Mouse (Mus musculus) neural tube, embryonic 11.5 days (tissue): ENCODE measurements around the gene 1110008P14Rik. TPM values are rescaled to one million over a fixed set of nuclear protein-coding genes. Genes with fewer than 3 reads are reported as not detected.

ENCODE experiments used
- ATAC-seq: fragments of 200-750 bp; cut with Nextera tagmentation; 2 replicates; pipeline ENCODE4 v1.8.0; 2017; ENCODE audit warnings: moderate number of reproducible peaks, mild to moderate bottlenecking, moderate TSS enrichment, moderate library complexity; ENCODE audit not compliant: insufficient read depth, low FRiP score, low TSS enrichment
- DNase-seq: peaks from one replicate; pipeline ENCODE4 v3.0.0-alpha.2; 2015; ENCODE audit warnings: low spot score
- H3K27ac ChIP-seq: fragments of 300-500 bp; sonication (generic); 2 replicates; pipeline ENCODE4 v1.5.1; 2014; ENCODE audit warnings: low read depth, mild to moderate bottlenecking, low read length
- H3K27me3 ChIP-seq: fragments of 300-500 bp; sonication (generic); 2 replicates; pipeline ENCODE4 v1.6.1; 2014; ENCODE audit warnings: mild to moderate bottlenecking, low read length, mixed read lengths; ENCODE audit not compliant: control insufficient read depth, insufficient read depth
- H3K36me3 ChIP-seq: fragments of 300-500 bp; sonication (generic); 2 replicates; pipeline ENCODE4 v1.6.1; 2014; ENCODE audit warnings: mild to moderate bottlenecking, low read length, moderate library complexity, mixed read lengths; ENCODE audit not compliant: control insufficient read depth, insufficient read depth
- H3K4me1 ChIP-seq: fragments of 300-500 bp; sonication (generic); 2 replicates; pipeline ENCODE4 v1.6.1; 2014; ENCODE audit warnings: low read length, mixed read lengths; ENCODE audit not compliant: control insufficient read depth, insufficient read depth
- H3K4me2 ChIP-seq: fragments of 300-500 bp; sonication (generic); 2 replicates; pipeline ENCODE4 v1.6.1; 2014; ENCODE audit warnings: low read depth, mild to moderate bottlenecking, moderate library complexity
- H3K4me3 ChIP-seq: fragments of 300-500 bp; sonication (generic); 2 replicates; pipeline ENCODE4 v1.5.1; 2014; ENCODE audit warnings: low read depth, low read length
- H3K9ac ChIP-seq: fragments of 300-500 bp; sonication (generic); 2 replicates; pipeline ENCODE4 v1.6.1; 2014; ENCODE audit warnings: mild to moderate bottlenecking, low read length
- H3K9me3 ChIP-seq: fragments of 300-500 bp; sonication (generic); 2 replicates; pipeline ENCODE4 v1.6.1; 2016; ENCODE audit warnings: low read length; ENCODE audit not compliant: control insufficient read depth
- WGBS: fragments of 180-500 bp; shearing (Covaris S2); extraction: QIAGEN DNeasy Blood & Tissue Kit; methylation state at CpG from one replicate; pipeline ENCODE4 v1.1.7; 2014; 5-methylcytosine and 5-hydroxymethylcytosine counted together
- polyA plus RNA-seq: library from polyadenylated mRNA; unstranded; fragments of >200 nt; fragmentation: Nextera tagmentation; extraction: Ambion mirVana; gene quantifications from 2 replicates; pipeline ENCODE4 v1.2.1, GENCODE M21; 2014

1110008P14Rik gene
- polyA plus RNA-seq, 1 experiment from 2014 or later, result 65.6 TPM

- H3K27ac ChIP-seq, result no peak overlapping the region
- DNase-seq, result no peak
- H3K4me3 ChIP-seq, result no peak overlapping the region
- WGBS, result 91% methylated on average over 12 of the region's 12 CpGs
- H3K36me3 ChIP-seq, result peaks cover 39% of the 10 kb centered on the region
- H3K9me3 ChIP-seq, result no peaks in the 10 kb centered on the region
- H3K4me2 ChIP-seq, result no peak overlapping the region
- no peaks in the 10 kb centered on the region for H3K4me1 ChIP-seq
- no peaks in the 10 kb centered on the region for H3K27me3 ChIP-seq
- ATAC-seq, result no peak
- H3K9ac ChIP-seq, result no peak overlapping the region
These were observed 34.1 kb upstream of the 1110008P14Rik start for GRCm38 (mm10) chr2:32415801-32416200.

GRCm38 (mm10) chr2:32413936-32414335 is 32.2 kb upstream of the 1110008P14Rik start:
- WGBS, result 62% methylated on average over 5 of the region's 5 CpGs
- H3K9ac ChIP-seq, result no peak overlapping the region
- H3K9me3 ChIP-seq, result no peaks in the 10 kb centered on the region
- no peak overlapping the region for H3K4me2 ChIP-seq
- no peaks in the 10 kb centered on the region for H3K27me3 ChIP-seq
- no peak overlapping the region for H3K27ac ChIP-seq
- H3K4me1 ChIP-seq, result no peaks in the 10 kb centered on the region
- DNase-seq, result no peak
- no peak for ATAC-seq
- peaks cover 31% of the 10 kb centered on the region for H3K36me3 ChIP-seq
- H3K4me3 ChIP-seq, result no peak overlapping the region

- Histone ChIP-seq H3K36me3 (peaks cover 28% of the 10 kb centered on the region), H3K9me3 (no peaks in the 10 kb centered on the region), H3K27me3 (no peaks in the 10 kb centered on the region), H3K9ac (no peak overlapping the region), H3K4me3 (no peak overlapping the region), H3K4me1 (no peaks in the 10 kb centered on the region), H3K4me2 (no peak overlapping the region), H3K27ac (no peak overlapping the region)
- ATAC-seq (no peak), DNase-seq (no peak)
- WGBS, result 89% methylated on average over 6 of the region's 6 CpGs
These were observed 31.2 kb upstream of the 1110008P14Rik start for GRCm38 (mm10) chr2:32412742-32413531.

- H3K9ac ChIP-seq, result no peak overlapping the region
- H3K4me2 ChIP-seq, result no peak overlapping the region
- WGBS, result 89% methylated on average over 7 of the region's 7 CpGs
- no peak for ATAC-seq
- DNase-seq, result no peak
- no peak overlapping the region for H3K4me3 ChIP-seq
- no peak overlapping the region for H3K27ac ChIP-seq
- H3K4me1 ChIP-seq, result no peaks in the 10 kb centered on the region
- no peaks in the 10 kb centered on the region for H3K9me3 ChIP-seq
- peaks cover 19% of the 10 kb centered on the region for H3K36me3 ChIP-seq
- no peaks in the 10 kb centered on the region for H3K27me3 ChIP-seq
These were observed 29.7 kb upstream of the 1110008P14Rik start for GRCm38 (mm10) chr2:32411407-32411806.

GRCm38 (mm10) chr2:32408429-32409424 is 27.0 kb upstream of the 1110008P14Rik start:
- no peak overlapping the region for H3K27ac ChIP-seq
- no peaks in the 10 kb centered on the region for H3K4me1 ChIP-seq
- no peaks in the 10 kb centered on the region for H3K27me3 ChIP-seq
- no peak overlapping the region for H3K4me2 ChIP-seq
- WGBS, result 68% methylated on average over 25 of the region's 25 CpGs
- H3K36me3 ChIP-seq, result no peaks in the 10 kb centered on the region
- H3K4me3 ChIP-seq, result no peak overlapping the region
- H3K9me3 ChIP-seq, result no peaks in the 10 kb centered on the region
- DNase-seq, result peak; percentile 40
- H3K9ac ChIP-seq, result no peak overlapping the region
- no peak for ATAC-seq

GRCm38 (mm10) chr2:32407144-32407824 is 25.5 kb upstream of the 1110008P14Rik start:
- H3K9ac ChIP-seq, result no peak overlapping the region
- ATAC-seq (no peak), DNase-seq (no peak)
- no peak overlapping the region for H3K4me2 ChIP-seq
- H3K36me3 ChIP-seq, result peaks cover 2% of the 10 kb centered on the region; the same call in 1 of the 2 replicates
- H3K27ac ChIP-seq, result no peak overlapping the region
- WGBS, result 83% methylated on average over 7 of the region's 7 CpGs
- no peak overlapping the region for H3K4me3 ChIP-seq
- no peaks in the 10 kb centered on the region for H3K27me3 ChIP-seq
- H3K4me1 ChIP-seq, result no peaks in the 10 kb centered on the region
- H3K9me3 ChIP-seq, result no peaks in the 10 kb centered on the region

- H3K9ac ChIP-seq, result no peak overlapping the region
- H3K4me2 ChIP-seq, result no peak overlapping the region
- H3K27me3 ChIP-seq, result no peaks in the 10 kb centered on the region
- no peaks in the 10 kb centered on the region for H3K4me1 ChIP-seq
- no peaks in the 10 kb centered on the region for H3K9me3 ChIP-seq
- H3K27ac ChIP-seq, result no peak overlapping the region
- no peak for ATAC-seq
- H3K4me3 ChIP-seq, result no peak overlapping the region
- DNase-seq, result peak; percentile 95
- 37% methylated on average over 2 of the region's 2 CpGs for WGBS
- peaks cover 6% of the 10 kb centered on the region for H3K36me3 ChIP-seq
These were observed 22.9 kb upstream of the 1110008P14Rik start for GRCm38 (mm10) chr2:32404663-32405062.

GRCm38 (mm10) chr2:32396695-32397094 is 15.0 kb upstream of the 1110008P14Rik start:
- WGBS, result under 1% methylated on average over 15 of the region's 15 CpGs
- peak overlapping the region; percentile 90 for H3K4me2 ChIP-seq
- H3K4me1 ChIP-seq, result peaks cover 6% of the 10 kb centered on the region
- peak overlapping the region; percentile 64 for H3K9ac ChIP-seq
- peak overlapping the region; percentile 71 for H3K4me3 ChIP-seq
- ATAC-seq, result no peak
- no peaks in the 10 kb centered on the region for H3K27me3 ChIP-seq
- DNase-seq, result no peak
- peaks cover 3% of the 10 kb centered on the region for H3K36me3 ChIP-seq
- no peaks in the 10 kb centered on the region for H3K9me3 ChIP-seq
- no peak overlapping the region for H3K27ac ChIP-seq
